Mouse (Mus musculus): ENCODE data around the gene Phox2b. TPM values are rescaled to one million over a fixed set of nuclear protein-coding genes. Genes with fewer than 3 reads are reported as not detected.

Gene Phox2b
- polyA plus RNA-seq, 1 experiment from 2014 or later, result 2.8 TPM

- no peaks in the 10 kb centered on the region for H3K9me3 ChIP-seq (ENCODE audit: control insufficient read depth, low read length)
- no peaks in the 10 kb centered on the region for H3K36me3 ChIP-seq (ENCODE audit: control insufficient read depth, insufficient read depth, low read length)
- H3K9ac ChIP-seq (ENCODE audit: low read length), result no peak overlapping the region
- DNase-seq (ENCODE audit: low spot score, missing footprints) (peak; percentile 94), ATAC-seq (ENCODE audit: low FRiP score) (peak; percentile 84)
- 1% methylated on average over 28 of the region's 28 CpGs for WGBS
- no peaks in the 10 kb centered on the region; the same call in 1 of the 2 replicates for H3K4me1 ChIP-seq (ENCODE audit: control insufficient read depth, insufficient read depth, low read length)
- no peak overlapping the region for H3K27ac ChIP-seq (ENCODE audit: low read depth, low read length)
- peaks cover 84% of the 10 kb centered on the region for H3K27me3 ChIP-seq (ENCODE audit: control insufficient read depth, insufficient read depth, low read length)
- H3K4me3 ChIP-seq (ENCODE audit: low read depth, low read length), result no peak overlapping the region
- no peak overlapping the region for H3K4me2 ChIP-seq
These were observed 2.9 kb upstream of the Phox2b start for GRCm38 (mm10) chr5:67101793-67102600.

GRCm38 (mm10) chr5:67101395-67101760 is 2.3 kb upstream of the Phox2b start:
- H3K27ac ChIP-seq (ENCODE audit: low read depth, low read length), result no peak overlapping the region
- peak; percentile 28 for ATAC-seq (ENCODE audit: low FRiP score)
- H3K4me2 ChIP-seq, result no peak overlapping the region
- no peak overlapping the region for H3K9ac ChIP-seq (ENCODE audit: low read length)
- H3K4me1 ChIP-seq (ENCODE audit: control insufficient read depth, insufficient read depth, low read length), result no peaks in the 10 kb centered on the region; the same call in 1 of the 2 replicates
- peak; percentile 96 for DNase-seq (ENCODE audit: low spot score, missing footprints)
- peaks cover 89% of the 10 kb centered on the region for H3K27me3 ChIP-seq (ENCODE audit: control insufficient read depth, insufficient read depth, low read length)
- H3K9me3 ChIP-seq (ENCODE audit: control insufficient read depth, low read length), result no peaks in the 10 kb centered on the region
- 1% methylated on average over 9 of the region's 9 CpGs for WGBS
- no peak overlapping the region for H3K4me3 ChIP-seq (ENCODE audit: low read depth, low read length)
- no peaks in the 10 kb centered on the region for H3K36me3 ChIP-seq (ENCODE audit: control insufficient read depth, insufficient read depth, low read length)

GRCm38 (mm10) chr5:67100564-67101394 is 1.7 kb upstream of the Phox2b start:
- Histone ChIP-seq H3K4me3 (ENCODE audit: low read depth, low read length) (no peak overlapping the region), H3K4me2 (no peak overlapping the region), H3K9ac (ENCODE audit: low read length) (no peak overlapping the region), H3K4me1 (ENCODE audit: control insufficient read depth, insufficient read depth, low read length) (peaks cover 4% of the 10 kb centered on the region), H3K27me3 (ENCODE audit: control insufficient read depth, insufficient read depth, low read length) (peaks cover 94% of the 10 kb centered on the region), H3K36me3 (ENCODE audit: control insufficient read depth, insufficient read depth, low read length) (no peaks in the 10 kb centered on the region), H3K9me3 (ENCODE audit: control insufficient read depth, low read length) (no peaks in the 10 kb centered on the region), H3K27ac (ENCODE audit: low read depth, low read length) (no peak overlapping the region)
- ATAC-seq (ENCODE audit: low FRiP score), result no peak
- peak; percentile 95 for DNase-seq (ENCODE audit: low spot score, missing footprints)
- WGBS, result 1% methylated on average over 34 of the region's 34 CpGs

GRCm38 (mm10) chr5:67099393-67100271 is 531 bp upstream of the Phox2b start:
- no peak overlapping the region for H3K4me2 ChIP-seq
- no peak overlapping the region for H3K4me3 ChIP-seq (ENCODE audit: low read depth, low read length)
- H3K27ac ChIP-seq (ENCODE audit: low read depth, low read length), result no peak overlapping the region
- DNase-seq (ENCODE audit: low spot score, missing footprints), result peak; percentile 98
- ATAC-seq (ENCODE audit: low FRiP score), result no peak
- H3K27me3 ChIP-seq (ENCODE audit: control insufficient read depth, insufficient read depth, low read length), result peaks cover 97% of the 10 kb centered on the region
- H3K9ac ChIP-seq (ENCODE audit: low read length), result no peak overlapping the region
- no peaks in the 10 kb centered on the region for H3K9me3 ChIP-seq (ENCODE audit: control insufficient read depth, low read length)
- H3K36me3 ChIP-seq (ENCODE audit: control insufficient read depth, insufficient read depth, low read length), result no peaks in the 10 kb centered on the region
- under 1% methylated on average over 32 of the region's 32 CpGs for WGBS
- H3K4me1 ChIP-seq (ENCODE audit: control insufficient read depth, insufficient read depth, low read length), result peaks cover 4% of the 10 kb centered on the region

GRCm38 (mm10) chr5:67098051-67098732 is 909 bp downstream of the Phox2b start:
- Histone ChIP-seq H3K9ac (ENCODE audit: low read length) (no peak overlapping the region), H3K27me3 (ENCODE audit: control insufficient read depth, insufficient read depth, low read length) (peaks cover 95% of the 10 kb centered on the region), H3K4me3 (ENCODE audit: low read depth, low read length) (no peak overlapping the region), H3K36me3 (ENCODE audit: control insufficient read depth, insufficient read depth, low read length) (no peaks in the 10 kb centered on the region), H3K27ac (ENCODE audit: low read depth, low read length) (no peak overlapping the region), H3K4me2 (no peak overlapping the region), H3K4me1 (ENCODE audit: control insufficient read depth, insufficient read depth, low read length) (peaks cover 4% of the 10 kb centered on the region), H3K9me3 (ENCODE audit: control insufficient read depth, low read length) (no peaks in the 10 kb centered on the region)
- ATAC-seq (ENCODE audit: low FRiP score), result no peak
- WGBS, result under 1% methylated on average over 23 of the region's 23 CpGs
- peak; percentile 96 for DNase-seq (ENCODE audit: low spot score, missing footprints)

GRCm38 (mm10) chr5:67097106-67098050 is 1.7 kb downstream of the Phox2b start:
- Histone ChIP-seq H3K9ac (ENCODE audit: low read length) (no peak overlapping the region), H3K4me3 (ENCODE audit: low read depth, low read length) (no peak overlapping the region), H3K27ac (ENCODE audit: low read depth, low read length) (no peak overlapping the region), H3K9me3 (ENCODE audit: control insufficient read depth, low read length) (no peaks in the 10 kb centered on the region), H3K27me3 (ENCODE audit: control insufficient read depth, insufficient read depth, low read length) (peaks cover 95% of the 10 kb centered on the region), H3K4me1 (ENCODE audit: control insufficient read depth, insufficient read depth, low read length) (peaks cover 4% of the 10 kb centered on the region), H3K36me3 (ENCODE audit: control insufficient read depth, insufficient read depth, low read length) (no peaks in the 10 kb centered on the region), H3K4me2 (no peak overlapping the region)
- 1% methylated on average over 41 of the region's 41 CpGs for WGBS
- no peak for ATAC-seq (ENCODE audit: low FRiP score)
- DNase-seq (ENCODE audit: low spot score, missing footprints), result peak; percentile 96

- Histone ChIP-seq H3K27ac (ENCODE audit: low read depth, low read length) (no peak overlapping the region), H3K4me3 (ENCODE audit: low read depth, low read length) (peak overlapping the region; percentile 25), H3K4me2 (peak overlapping the region; percentile 49), H3K27me3 (ENCODE audit: control insufficient read depth, insufficient read depth, low read length) (peaks cover 95% of the 10 kb centered on the region), H3K36me3 (ENCODE audit: control insufficient read depth, insufficient read depth, low read length) (no peaks in the 10 kb centered on the region), H3K4me1 (ENCODE audit: control insufficient read depth, insufficient read depth, low read length) (peaks cover 4% of the 10 kb centered on the region), H3K9me3 (ENCODE audit: control insufficient read depth, low read length) (no peaks in the 10 kb centered on the region), H3K9ac (ENCODE audit: low read length) (peak overlapping the region; percentile 32; the same call in 1 of the 2 replicates)
- ATAC-seq (ENCODE audit: low FRiP score) (no peak), DNase-seq (ENCODE audit: low spot score, missing footprints) (peak; percentile 96)
- 2% methylated on average over 27 of the region's 28 CpGs for WGBS
These were observed 2.7 kb downstream of the Phox2b start for GRCm38 (mm10) chr5:67096378-67096771.
